Mouse (Mus musculus) layer of hippocampus, postnatal 14 days (tissue): ENCODE data around the gene Cryba4. TPM values are rescaled to one million over a fixed set of nuclear protein-coding genes. Genes with fewer than 3 reads are reported as not detected.
A peak's percentile ranks its signal among the peaks of the same experiment; 100 is the strongest.

Experiments used
- DNase-seq, 2 experiments: peaks; one replicate each; pipeline ENCODE4 v3.0.0; 2021 to 2022; ENCODE audit warnings: low spot score in 2 of 2, mixed read lengths in 1 of 2
- total RNA-seq, 2 experiments: library from RNA; stranded (reverse); gene quantifications; 2 replicates each; pipeline ENCODE4 v1.2.3; 2021

Gene Cryba4
- total RNA-seq, 2 experiments from 2014 or later: 1.1 to 1.8 TPM

DNA sequence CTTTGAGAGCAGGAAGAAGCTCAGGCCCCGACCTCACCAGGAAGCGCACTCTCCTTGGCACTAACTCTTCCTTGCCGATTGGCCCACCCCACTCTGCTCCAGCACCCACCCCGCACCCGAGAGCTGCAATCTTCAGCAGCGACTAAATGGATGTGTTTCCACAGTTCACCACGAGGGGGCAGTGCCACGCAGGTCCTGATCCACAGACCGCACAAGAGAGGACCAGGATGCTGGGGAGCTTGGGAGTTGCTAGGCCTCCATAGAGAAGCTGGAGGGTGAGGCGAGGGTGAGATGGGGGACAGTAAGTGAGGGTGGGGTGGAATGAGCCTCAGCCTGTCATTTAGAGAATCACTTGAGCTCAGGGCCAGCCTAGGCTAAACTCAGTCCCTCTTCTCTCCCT, 11.6 kb downstream of the Cryba4 start:
- peak; percentile 91 to 93 for DNase-seq

DNA sequence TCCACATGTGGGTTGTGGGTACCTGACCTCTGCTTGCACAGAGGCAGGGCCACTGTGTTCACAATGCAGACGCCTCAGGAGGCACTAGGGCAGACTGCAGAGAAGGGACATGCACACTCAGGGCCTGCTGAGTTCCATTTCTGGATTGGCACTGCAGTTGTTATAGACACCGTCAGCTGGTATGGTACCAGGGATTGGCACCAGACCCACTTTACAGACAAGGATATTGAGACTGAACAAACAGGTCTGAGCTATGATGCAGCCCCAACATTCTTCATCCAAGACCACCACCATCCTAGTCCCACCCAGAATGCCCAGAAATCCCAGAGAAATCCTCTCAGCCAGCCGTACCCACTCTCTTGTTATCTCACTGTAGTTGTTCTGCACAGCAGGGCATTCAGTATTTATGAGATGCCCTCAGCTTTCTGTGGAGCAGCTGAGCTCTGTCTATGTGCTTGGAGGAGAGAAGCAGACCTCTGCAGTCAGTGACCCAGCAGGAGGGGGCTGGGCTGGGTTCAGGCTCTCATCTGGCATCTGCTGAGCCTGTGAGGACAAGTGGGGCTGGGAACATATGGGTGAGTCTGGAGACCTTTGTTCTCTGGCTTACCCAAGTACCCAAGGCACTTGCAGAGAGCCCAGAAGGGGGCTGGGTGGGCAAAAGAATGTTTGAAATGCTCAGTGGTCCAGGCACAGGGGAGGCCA, 13.4 kb downstream of the Cryba4 start:
- no peak for DNase-seq

DNA sequence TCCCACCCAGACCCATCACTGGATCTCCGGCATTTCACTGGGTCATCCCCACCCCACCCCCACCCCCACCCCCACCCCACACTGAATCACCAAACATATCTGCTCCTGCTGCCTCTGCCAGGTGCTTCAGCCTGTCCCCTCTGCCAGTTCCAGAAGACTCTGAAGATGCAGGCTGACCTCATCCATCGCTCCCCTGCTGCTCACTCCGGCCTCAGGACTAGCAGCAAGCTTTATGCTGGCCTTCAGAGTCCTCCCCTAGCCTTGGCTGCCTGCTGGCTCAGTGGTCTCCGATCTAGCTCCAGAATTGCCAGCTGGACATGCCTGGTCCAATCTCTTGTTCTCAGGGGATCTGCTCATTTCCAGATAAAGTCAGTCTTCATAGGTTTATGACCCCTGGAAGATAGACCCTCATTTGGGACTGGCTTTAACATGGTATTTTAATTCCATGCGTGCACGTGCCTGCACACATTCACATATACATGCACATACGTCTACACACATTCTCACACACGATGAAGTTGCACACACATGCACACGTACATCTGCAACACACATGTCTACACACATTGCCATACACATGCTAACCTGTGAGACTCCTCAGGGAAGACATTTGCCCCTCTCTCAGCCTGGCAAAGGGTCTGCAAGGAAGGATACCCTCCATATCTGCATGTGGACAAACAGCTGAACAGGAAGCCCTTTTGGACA, 14.3 kb downstream of the Cryba4 start:
- DNase-seq: no peak

DNA sequence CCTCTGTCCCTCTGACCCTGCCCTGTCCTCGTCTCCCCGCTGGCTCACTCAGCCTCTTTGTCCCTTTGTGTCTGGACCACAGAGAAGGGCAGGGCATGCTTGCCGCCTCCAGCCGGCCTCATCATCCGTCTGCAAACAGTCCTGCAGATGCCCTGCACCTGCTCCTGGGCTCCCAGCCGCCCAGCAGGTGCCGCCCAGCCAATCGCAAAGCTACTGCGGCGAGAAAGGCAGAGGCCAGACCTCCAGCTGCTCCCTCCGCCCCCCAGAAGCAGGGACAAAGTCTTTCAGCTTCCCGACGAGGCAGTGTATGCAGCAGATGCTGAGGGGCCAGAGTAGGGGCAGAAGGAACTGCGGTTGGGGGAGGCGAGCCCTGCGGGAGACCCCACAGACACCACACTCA, 14.9 kb downstream of the Cryba4 start:
- no peak for DNase-seq

DNA sequence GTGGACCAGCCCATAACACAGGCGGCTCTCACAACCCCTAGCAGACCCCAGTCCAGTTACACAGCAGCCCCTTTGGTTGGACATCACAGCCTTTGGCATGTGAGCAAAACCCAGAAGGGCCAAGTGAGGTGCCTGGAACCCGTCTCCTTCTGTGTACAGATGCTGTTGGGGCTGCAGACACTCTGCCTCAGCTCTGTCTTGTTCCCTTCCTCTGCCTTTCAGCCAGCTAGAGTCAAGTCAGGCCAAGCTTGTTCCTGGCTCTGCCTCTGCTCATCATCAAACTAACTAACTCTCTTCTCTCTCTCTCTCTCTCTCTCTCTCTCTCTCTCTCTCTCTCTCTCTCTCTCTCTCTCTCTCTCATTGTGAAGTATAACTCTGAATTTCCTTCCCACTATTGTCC, 15.7 kb downstream of the Cryba4 start:
- DNase-seq: no peak

DNA sequence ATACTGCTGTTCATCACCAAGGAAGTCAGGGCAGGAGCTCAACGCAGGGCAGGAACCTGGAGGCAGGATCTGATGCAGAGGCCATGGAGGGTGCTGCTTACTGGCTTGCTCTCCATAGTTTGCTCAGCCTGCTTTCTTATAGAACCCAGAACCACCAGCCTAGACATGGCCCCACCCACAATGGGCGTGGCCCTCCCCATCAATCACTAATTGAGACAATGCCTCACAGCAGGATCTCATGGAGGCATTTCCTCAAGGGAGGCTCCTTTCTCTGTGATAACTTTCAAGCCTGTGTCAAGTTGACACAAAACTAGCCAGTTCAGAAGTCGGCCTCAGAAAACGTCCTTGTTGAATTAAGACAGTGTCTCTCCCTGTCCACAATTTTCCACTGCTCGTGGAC, 16.5 kb downstream of the Cryba4 start:
- DNase-seq: no peak

DNA sequence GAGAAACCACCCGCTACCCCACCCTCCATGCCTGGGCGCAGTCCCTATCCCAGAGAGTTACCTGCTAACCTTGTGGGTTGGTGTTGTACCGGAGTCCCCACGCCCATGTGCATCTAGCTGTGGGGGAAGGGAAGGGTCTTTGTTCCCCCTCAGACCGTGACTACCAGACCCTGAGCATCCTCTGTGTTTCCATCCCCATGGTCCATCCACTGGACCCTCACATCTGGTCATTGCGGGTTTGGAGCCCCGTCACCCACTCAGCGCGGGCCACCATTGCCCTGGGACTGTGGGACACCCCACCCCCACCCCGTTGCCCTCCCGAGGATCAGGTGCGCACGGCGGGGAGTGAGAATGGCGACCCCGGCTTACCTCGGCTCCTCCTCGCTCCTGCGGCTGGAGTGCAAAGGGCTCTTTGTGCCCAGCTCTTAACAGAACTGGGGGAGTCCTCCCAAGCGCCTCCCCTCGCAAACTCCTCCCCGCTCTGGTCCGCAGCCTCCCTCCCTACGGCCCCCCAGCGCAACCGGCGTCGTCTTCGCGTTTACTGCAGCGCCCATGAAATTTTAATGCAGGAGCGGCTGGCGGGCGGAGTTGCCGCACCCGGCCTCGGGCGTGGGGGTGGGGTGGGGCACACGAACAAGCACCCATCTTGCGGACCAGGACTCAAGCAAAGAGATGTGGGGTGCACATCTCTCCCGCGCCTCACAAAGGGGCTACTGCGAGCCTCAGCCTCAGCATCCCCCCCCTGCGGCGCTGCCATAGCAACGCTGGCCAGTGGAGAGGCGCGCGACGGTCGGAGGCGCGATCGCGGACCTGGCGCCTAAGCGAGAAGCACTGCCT, 23.9 kb downstream of the Cryba4 start:
- peak; percentile 68 to 73 for DNase-seq

DNA sequence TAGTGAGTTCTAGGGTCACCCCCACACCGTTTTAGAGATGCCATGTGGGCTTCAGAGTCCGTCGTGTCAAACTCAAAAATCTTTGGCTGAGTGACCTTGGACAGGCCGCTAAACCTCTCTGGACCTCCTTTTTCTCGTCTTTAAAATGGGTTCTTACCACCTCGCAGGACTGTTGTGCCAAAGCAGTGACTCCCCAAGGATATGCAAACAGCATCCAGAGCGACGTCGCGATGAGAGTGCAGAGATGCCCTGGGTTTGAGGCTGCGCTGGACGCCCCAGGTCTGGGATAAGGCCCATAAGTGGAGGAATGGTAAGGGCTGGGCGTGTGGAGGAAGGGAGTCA, 24.4 kb downstream of the Cryba4 start:
- DNase-seq: no peak

DNA sequence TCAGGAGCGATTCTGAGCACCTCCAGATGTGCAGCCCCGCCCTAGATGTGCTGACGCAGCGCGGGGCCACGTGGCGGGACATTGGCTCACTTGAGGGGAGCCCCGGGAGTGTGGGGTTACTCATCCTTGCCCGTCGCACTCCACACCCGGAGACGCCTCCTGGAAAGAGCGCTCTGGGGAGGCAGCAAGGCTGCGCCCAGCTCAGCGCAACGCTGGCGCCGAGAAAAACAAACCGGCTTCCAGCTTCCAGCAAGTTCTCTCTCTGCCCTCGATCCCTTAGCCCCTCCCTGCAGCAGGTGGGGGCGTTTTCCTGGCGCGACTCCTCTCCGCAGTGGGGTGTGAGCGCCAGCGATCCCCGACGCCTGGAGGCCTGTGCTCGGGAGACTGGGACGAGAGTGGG, 25.0 kb downstream of the Cryba4 start:
- DNase-seq: peak in 1 of 2 experiments; percentile 53

DNA sequence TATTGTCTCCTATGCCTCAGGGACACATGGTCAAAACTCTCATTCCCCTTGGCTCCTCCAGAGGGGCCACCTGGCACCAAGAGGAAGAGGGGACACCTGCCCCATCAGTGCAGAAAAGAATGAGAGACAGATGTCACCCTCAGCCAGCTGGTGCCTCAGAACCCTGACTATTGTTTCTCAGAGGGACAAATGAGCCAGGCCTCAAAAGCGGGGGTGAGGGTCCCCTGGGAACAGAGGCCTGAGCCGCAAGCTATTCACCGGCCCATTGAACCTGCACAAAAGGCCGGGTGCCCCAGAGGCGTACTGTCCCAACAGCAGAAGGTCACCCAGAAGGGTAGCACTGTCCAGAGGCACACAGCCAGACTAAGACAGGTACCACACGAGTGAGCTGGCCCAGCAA, 26.7 kb downstream of the Cryba4 start:
- no peak for DNase-seq

DNA sequence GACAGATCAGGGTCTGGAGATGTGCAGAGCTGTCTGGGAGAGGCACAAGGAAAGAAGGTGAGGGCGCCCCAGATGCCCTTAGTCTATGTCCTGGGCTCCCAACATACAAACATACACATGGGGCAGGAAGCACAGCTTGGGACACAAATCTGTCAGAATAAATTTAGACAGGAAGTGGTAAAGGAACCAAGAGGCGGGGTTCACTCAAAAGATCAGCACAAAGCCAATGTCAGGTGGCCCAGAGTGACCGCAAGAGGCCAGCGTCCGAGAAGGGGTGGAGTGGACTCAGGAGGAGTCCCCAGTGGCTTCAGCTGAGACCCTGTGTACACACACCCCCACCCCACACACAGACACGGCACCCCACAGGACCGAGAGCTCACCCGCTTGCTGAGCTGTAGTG, 32.1 kb downstream of the Cryba4 start:
- DNase-seq: no peak

DNA sequence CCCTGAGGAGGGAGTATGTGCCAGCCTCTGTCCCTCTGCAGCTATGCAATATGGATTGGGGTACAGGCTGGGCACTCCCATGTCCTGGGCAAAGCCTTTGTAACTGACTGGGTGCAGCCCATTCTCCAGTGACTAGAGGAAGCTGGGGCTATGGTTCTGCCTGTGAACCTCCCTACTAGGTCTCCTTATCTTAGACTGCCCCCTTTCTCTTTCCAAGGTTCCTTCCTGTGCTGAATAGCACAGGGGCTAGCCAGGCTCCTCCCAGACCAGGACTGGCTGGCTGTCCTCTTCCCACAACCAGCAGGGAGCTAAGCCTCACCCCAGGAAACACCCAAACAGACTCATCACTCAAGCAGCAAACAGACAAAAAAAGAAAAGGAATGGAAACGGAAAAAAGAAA, 32.9 kb downstream of the Cryba4 start:
- DNase-seq: no peak

DNA sequence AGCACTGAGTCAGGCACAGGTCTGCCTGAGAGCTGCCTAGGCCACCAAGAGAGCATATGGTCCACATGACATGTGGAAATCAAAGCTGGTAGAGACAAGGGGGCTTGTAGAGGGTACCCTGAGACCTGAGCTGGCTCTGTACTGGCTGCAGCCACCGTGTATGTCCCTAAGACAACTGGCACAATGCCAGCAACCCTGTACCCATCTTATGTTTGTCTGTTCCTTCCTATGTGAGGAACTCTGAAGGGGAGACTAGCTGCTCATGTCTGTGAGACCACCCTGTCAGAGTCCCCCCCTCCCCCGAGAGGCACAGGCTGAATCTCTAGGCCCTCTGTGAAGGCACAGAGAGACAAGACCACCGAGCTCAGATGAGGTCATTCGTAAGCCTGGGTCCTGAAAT, 33.6 kb downstream of the Cryba4 start:
- no peak for DNase-seq

DNA sequence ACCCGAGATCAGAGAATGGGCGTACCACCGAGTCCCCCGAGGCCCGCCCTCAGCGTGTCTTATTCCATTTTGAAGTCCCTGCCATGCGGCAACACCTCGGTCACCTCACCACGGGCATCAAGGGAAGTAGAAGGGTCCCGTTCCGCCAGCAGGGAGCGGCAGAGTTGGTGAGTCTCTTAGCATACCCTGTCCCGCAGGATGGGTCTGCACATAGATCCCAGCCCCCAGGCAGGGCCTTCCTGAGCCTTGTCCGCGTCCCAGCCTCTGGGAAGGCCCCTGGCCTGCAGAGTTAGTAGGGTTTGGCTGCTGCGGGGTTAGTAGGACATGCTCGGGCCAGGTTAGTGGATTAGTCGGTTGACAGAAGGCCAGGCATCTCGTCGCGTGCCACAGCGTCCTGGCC, 35.3 kb downstream of the Cryba4 start:
- no peak for DNase-seq

DNA sequence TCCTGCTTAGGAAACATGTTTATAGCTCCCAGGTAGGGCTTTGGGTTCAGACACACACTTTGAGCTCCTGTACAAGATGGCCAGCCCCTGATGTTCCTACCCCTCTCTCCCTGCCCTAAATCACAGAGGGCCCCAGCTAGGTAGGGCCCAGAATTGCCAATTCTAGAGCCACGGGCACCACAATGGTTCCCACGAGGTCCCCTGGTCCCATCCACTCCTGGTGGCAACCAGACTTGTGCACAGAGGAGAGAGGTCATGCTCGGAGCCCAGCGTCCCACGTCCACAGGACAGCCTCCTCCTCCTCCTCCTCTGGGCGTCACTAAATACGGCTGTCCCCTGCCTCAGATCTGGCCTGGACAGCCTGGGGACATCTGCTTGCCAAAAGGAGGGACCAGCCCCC, 36.0 kb downstream of the Cryba4 start:
- DNase-seq: no peak

DNA sequence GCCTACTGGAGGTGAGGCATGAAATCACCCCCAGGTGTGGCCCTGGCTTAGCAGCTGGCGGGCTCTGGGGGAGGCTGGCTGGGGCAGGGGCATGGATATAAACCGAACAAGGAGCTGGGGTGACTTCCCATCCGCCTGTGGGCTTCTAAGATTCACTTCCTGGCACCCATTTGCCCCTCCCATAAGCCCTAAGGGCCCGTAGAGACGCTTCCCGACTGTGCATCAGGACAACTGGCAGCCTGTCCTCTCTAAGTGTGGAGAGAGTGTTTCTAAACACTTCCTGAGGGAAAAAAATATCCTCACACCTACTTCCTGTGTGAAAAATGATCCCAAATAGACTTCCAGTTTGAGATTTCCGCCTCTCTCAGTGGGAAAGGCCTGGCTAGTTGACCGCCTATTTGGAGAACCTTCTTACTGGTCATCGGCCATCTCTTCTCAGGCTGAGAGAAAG, 36.5 kb downstream of the Cryba4 start:
- DNase-seq: no peak

DNA sequence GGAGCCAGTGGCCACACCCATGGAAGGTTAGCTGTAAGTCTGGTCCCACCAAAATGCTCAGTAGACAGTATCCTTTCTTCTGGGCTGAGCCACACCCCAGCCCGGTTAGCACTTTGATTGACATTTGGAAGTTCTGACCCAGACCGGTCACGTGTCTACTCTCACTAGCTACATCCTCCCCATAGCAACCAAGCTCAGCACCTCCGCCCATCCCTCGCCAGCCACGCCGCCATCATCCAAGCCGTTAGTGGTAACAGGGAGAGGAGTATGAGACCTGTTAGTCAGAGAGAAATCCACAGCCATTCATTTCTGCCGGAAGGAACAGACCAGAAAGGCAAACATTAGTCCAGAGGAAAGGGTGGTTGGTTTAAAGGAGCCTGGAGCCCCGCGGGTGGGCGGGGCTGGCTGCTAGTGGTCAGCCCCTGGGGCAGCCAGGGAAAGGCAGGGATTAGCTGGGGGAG, 37.0 kb downstream of the Cryba4 start:
- peak; percentile 52 to 64 for DNase-seq

DNA sequence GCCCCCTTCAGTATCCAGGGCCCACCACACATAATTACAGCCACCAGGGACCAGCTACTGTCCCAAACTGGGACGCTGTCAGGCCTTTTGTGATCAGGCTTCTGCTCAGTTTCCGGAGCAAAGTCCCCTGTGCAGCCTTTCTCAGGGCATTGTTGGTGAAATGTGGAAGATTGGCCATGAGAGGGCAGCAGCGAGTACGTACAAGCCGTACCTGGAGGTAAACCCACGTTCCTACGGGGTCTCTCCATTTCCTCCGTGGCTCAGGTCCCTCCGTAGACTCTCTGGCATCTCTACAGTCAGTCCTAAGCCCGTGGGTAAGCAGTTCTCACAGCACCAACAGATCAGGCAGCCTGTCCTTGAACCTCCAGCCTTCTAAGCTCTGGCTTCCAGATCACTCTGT, 37.9 kb downstream of the Cryba4 start:
- DNase-seq: peak; percentile 80 to 83

DNA sequence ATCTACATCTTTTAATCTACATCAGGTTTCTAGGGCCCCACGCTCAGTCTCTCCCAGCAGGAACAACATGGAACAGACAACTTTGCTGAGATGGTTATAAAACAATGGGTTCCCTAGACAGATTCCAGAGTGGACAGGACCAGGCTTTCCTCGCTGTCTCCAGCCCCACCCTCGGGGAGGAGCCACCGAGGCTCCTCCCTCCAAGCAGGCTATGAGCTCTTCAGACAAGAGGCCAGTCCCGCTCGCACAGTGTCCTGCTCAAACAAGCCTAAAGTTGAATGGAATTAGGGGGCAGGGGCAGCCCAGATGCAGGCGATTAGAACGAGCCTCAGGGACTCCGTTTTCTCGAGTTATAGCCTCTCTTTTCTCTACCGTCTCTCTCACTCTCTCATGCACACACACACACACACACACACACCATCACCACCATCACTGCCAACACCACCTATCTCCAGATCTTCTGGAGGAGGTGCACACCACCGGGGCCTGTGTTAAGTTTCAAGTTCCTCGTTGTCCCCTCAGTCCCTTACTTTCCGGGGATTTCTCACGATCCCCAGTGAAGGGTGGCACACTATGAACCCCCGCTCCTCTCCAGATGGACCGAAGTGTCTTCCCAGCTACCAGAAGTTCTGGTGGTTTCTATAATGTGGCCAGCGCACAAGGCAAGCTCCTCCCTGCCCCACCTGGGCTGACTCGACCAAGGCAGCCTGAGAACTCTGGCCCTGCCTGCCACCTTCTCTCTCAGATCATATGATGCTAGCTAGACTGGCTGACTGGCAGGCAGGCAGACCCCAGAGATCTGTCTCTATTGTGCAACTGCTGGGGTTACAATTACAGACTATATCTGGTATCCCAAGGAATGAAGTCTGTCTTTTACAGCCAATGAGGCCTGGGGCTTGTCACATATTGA, 38.7 kb downstream of the Cryba4 start:
- no peak for DNase-seq

DNA sequence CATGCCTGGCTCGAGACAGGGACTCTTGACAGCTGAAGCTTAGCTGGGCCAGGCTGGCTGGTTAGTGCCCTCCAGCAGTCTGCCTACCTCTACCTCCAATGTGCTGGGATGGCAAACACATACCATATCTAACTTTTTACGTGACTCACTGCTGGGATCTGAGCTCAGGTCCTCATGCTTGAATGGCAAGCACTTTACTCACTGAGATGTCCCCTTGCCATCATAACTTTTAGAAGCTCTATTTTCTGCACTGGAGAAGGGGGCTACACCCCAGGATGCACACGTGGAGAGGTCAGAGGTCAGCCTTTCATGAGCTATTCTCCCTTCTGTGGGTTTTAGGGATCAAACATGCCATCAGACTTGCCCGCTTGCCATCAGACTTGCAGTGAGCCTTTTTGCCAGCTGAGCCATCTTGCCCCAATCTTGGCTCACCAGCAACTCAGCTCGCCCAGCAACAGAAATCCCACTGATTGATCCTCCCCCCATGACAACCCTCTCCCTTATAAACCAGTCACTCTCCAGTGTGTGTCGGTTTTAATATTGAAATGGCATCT, 39.5 kb downstream of the Cryba4 start:
- no peak for DNase-seq

DNA sequence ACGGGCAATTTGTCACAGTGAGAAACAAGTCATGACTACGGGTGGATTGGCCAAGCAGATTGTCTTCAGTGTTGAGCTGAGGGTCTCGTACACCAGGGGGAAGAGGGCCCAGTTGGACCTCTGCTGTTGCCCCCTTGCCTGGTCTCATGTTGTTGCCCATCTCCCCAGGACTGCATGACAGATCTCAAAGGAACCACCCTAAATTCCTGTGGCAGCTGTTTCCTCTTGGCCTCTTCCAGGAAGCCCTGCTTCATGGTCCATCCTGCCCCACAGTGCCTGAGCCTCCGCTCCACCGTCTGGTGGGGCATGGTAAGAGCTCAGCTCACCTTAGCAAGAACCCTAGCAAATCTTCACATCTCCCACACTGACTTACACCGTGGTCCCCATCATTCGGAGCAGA, 40.4 kb downstream of the Cryba4 start:
- no peak for DNase-seq
